9 mouse cellular contexts compared by ENCODE assay signal in genomic region chr5:35907633-35908426, GRCm38 (mm10). TPM values are rescaled to one million over a fixed set of nuclear protein-coding genes. Genes with fewer than 3 reads are reported as not detected.
DNase-seq lines count a peak whose midpoint lies in the region; ATAC-seq and TF ChIP-seq lines count a peak whose summit lies in the region.
"Had no signal": no experiment of that assay in that cellular context is flagged by ENCODE, and none has a peak within 500 bp of the region (broad histone marks: within the 10 kb centered on the region; RNA-seq: fewer than 3 reads in every experiment).

No protein-coding gene starts in this region.

- peak; percentile 90 for DNase-seq in MN1 (ENCODE audit: low spot score)
- peak; percentile 95 for DNase-seq in brain, embryonic 14.5 days (ENCODE audit: low read depth)
- peak; percentile 90 for DNase-seq in heart, postnatal 0 days (ENCODE audit: low spot score)
- DNase-seq in kidney, postnatal 25 days = peak; percentile 89 to 95
- DNase-seq in lung, postnatal 4 days = peak; percentile 75 to 89
- no peak for DNase-seq in yolk sac, embryonic 10.5 days (ENCODE audit: low spot score)

- H3K36me3 ChIP-seq in forebrain, embryonic 13.5 days (ENCODE audit: poor library complexity, severe bottlenecking) = no peaks in the 10 kb centered on the region
- H3K36me3 ChIP-seq in heart, postnatal 0 days (replicated peaks; ENCODE audit: control insufficient read depth, insufficient read depth, low read length) = peaks cover 16% of the 10 kb centered on the region
- no peaks in the 10 kb centered on the region for H3K36me3 ChIP-seq in stomach, embryonic 15.5 days

- H3K4me1 ChIP-seq in forebrain, embryonic 13.5 days = peaks cover 61% of the 10 kb centered on the region
- peaks cover 71% of the 10 kb centered on the region for H3K4me1 ChIP-seq in heart, postnatal 0 days (ENCODE audit: control insufficient read depth, insufficient read depth)
- peaks cover 31% of the 10 kb centered on the region for H3K4me1 ChIP-seq in stomach, embryonic 15.5 days

- peak overlapping the region; percentile 30; the same call in 1 of the 2 replicates for H3K9ac ChIP-seq in forebrain, embryonic 13.5 days
- H3K9ac ChIP-seq in heart, postnatal 0 days (replicated peaks; ENCODE audit: low read depth, low read length) = no peak overlapping the region
- no peak overlapping the region for H3K9ac ChIP-seq in stomach, embryonic 15.5 days

- 0 out of 2 replicates have a peak, but pooled peaks cover 2% of the 10 kb centered on the region for H3K9me3 ChIP-seq in forebrain, embryonic 13.5 days (replicated peaks)
- 0 out of 2 replicates have a peak, but pooled peaks cover 2% of the 10 kb centered on the region for H3K9me3 ChIP-seq in heart, postnatal 0 days (replicated peaks; ENCODE audit: control insufficient read depth, low read length)
- H3K9me3 ChIP-seq in stomach, embryonic 15.5 days = no peaks in the 10 kb centered on the region

- TF ChIP-seq EP300 in heart, postnatal 0 days (IDR thresholded peaks at IDR 0.05; ENCODE audit: low read depth) = no peak

- peak; percentile 84 for ATAC-seq in forebrain, embryonic 13.5 days
- ATAC-seq in heart, postnatal 0 days (ENCODE audit: insufficient read depth, low read depth) = peak; percentile 73
- peak; percentile 56 for ATAC-seq in stomach, embryonic 15.5 days (ENCODE audit: insufficient read depth, low FRiP score, low read depth)

- H3K4me2 ChIP-seq in forebrain, embryonic 13.5 days = no peak overlapping the region; the same call in 1 of the 2 replicates
- peak overlapping the region; percentile 12; the same call in 1 of the 2 replicates for H3K4me2 ChIP-seq in heart, postnatal 0 days (ENCODE audit: low read depth, low read length)
- H3K4me2 ChIP-seq in stomach, embryonic 15.5 days = no peak overlapping the region

- no peak for TF ChIP-seq CTCF in brain, embryonic 14.5 days (IDR thresholded peaks at IDR 0.05; ENCODE audit: borderline replicate concordance, extremely low read depth, insufficient read depth, insufficient read length)
- no peak for TF ChIP-seq CTCF in heart, postnatal 0 days (IDR thresholded peaks at IDR 0.05; ENCODE audit: low read depth)

- WGBS in forebrain, embryonic 13.5 days = 36% methylated on average over 15 of the region's 15 CpGs
- WGBS in heart, postnatal 0 days = 20% methylated on average over 15 of the region's 15 CpGs
- 23% methylated on average over 15 of the region's 15 CpGs for WGBS in stomach, embryonic 15.5 days

- no peak overlapping the region for H3K4me3 ChIP-seq in forebrain, embryonic 13.5 days
- H3K4me3 ChIP-seq in heart, postnatal 0 days (ENCODE audit: low read depth, low read length) = no peak overlapping the region
- no peak overlapping the region for H3K4me3 ChIP-seq in stomach, embryonic 15.5 days (replicated peaks)

- H3K27me3 ChIP-seq in forebrain, embryonic 13.5 days = no peaks in the 10 kb centered on the region
- H3K27me3 ChIP-seq in heart, postnatal 0 days (ENCODE audit: control insufficient read depth, insufficient read depth, low read length) = no peaks in the 10 kb centered on the region
- no peaks in the 10 kb centered on the region for H3K27me3 ChIP-seq in stomach, embryonic 15.5 days (replicated peaks)

- no peak for TF ChIP-seq POLR2A in brain, embryonic 14.5 days (IDR thresholded peaks at IDR 0.05; ENCODE audit: borderline replicate concordance, extremely low read depth, insufficient read depth, insufficient read length, poor library complexity, severe bottlenecking)

- peak overlapping the region; percentile 68 for H3K27ac ChIP-seq in forebrain, embryonic 13.5 days
- peak overlapping the region; percentile 73 for H3K27ac ChIP-seq in heart, postnatal 0 days (ENCODE audit: low read depth)
- peak overlapping the region; percentile 72 for H3K27ac ChIP-seq in stomach, embryonic 15.5 days
- H3K27ac ChIP-seq: macrophage had no signal

RNA-seq across cellular contexts. Expression of gene Afap1, which starts 14.7 kb away (rescaled TPM):
- 62.2 and 97.5 TPM in 2 replicates for polyA plus RNA-seq in brain, embryonic 14.5 days (2012; rRNA removed)
- polyA plus RNA-seq in forebrain, embryonic 13.5 days (2015; fragmentation: Nextera tagmentation; extraction: Ambion mirVana) = 38.5 and 41.4 TPM in 2 replicates
- total RNA-seq in heart, postnatal 0 days (2014; rRNA removed; ENCODE audit: low replicate concordance) = 25.9 and 30.3 TPM in 2 replicates
- 13.6 and 14.9 TPM in 2 replicates for polyA plus RNA-seq in heart, postnatal 0 days (2015; fragmentation: Nextera tagmentation; extraction: Ambion mirVana)
- polyA plus RNA-seq in stomach, embryonic 15.5 days (2015; fragmentation: Nextera tagmentation; extraction: Ambion mirVana) = 18.2 and 20.9 TPM in 2 replicates
